Mouse (Mus musculus) testis, adult 2 months (tissue): ENCODE results near the gene Oard1.

Source experiments
- CTCF ChIP-seq: fragments of 200-500 bp; IDR thresholded peaks from 2 replicates; pipeline ENCODE4 v1.5.1; 2012; ENCODE audit warnings: low read depth, mild to moderate bottlenecking, inconsistent platforms, low read length, moderate library complexity; ENCODE audit not compliant: control insufficient read depth, insufficient read depth, insufficient replicate concordance
- POLR2A ChIP-seq: fragments of 200-500 bp; IDR thresholded peaks from 2 replicates; pipeline ENCODE4 v1.6.1; 2012; ENCODE audit warnings: low read depth, mild to moderate bottlenecking, inconsistent platforms, low read length, moderate library complexity; ENCODE audit not compliant: control insufficient read depth

DNA sequence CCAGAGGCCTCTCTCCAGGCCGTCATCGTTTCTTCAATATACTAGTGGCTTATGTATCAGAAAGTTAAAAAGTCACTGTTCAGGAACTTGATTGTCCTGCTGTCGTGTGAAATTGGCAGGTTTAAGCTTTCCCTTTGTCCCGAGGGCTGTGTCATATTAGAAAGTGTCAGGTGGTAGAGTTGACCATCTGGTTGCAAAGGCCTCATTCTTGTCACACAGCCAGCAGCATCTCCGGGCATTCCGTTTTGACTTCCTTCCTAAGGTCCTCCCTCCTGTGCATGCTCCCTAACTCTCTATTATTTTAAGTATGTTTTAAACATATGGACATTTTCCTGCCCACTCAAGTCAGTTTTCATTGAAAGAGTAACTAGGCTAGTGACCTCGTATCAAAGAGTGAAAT lies 6.2 kb downstream of the Oard1 start:
- TF ChIP-seq CTCF (no peak), POLR2A (no peak)
